Mouse (Mus musculus): Measurements from ENCODE around the gene Hap1.
"Not testable (repeated sequence)": the region's sequence is repeated elsewhere in the genome, so short reads cannot be mapped to it uniquely, and the experiment has no call there.

Hap1 gene

GRCm38 (mm10) chr11:100355151-100355951 is 577 bp downstream of the Hap1 start:
- no peak for DNase-seq (ENCODE audit: low read depth, low spot score)

- DNase-seq (ENCODE audit: low read depth, low spot score): no peak
These were observed 3.7 kb downstream of the Hap1 start for GRCm38 (mm10) chr11:100352076-100352857.

GRCm38 (mm10) chr11:100344269-100344668 is 11.7 kb downstream of the Hap1 start:
- DNase-seq (ENCODE audit: low read depth, low spot score): no peak

GRCm38 (mm10) chr11:100335731-100336130 is 20.2 kb downstream of the Hap1 start:
- no peak for DNase-seq (ENCODE audit: low read depth, low spot score)

GRCm38 (mm10) chr11:100333944-100334457 is 21.9 kb downstream of the Hap1 start, which contains the start of gene Gast:
TSS of gene Gast (plus strand) at chr11:100334407.
- no peak for DNase-seq (ENCODE audit: low read depth, low spot score)

- DNase-seq (ENCODE audit: low read depth, low spot score): no peak
These were observed 23.0 kb downstream of the Hap1 start for GRCm38 (mm10) chr11:100332766-100333515.

GRCm38 (mm10) chr11:100330816-100331375 is 25.0 kb downstream of the Hap1 start:
- not testable (repeated sequence) for DNase-seq (ENCODE audit: low read depth, low spot score)

GRCm38 (mm10) chr11:100330235-100330634 is 25.7 kb downstream of the Hap1 start:
- DNase-seq (ENCODE audit: low read depth, low spot score): no peak

GRCm38 (mm10) chr11:100327761-100328160 is 28.2 kb downstream of the Hap1 start:
- DNase-seq (ENCODE audit: low read depth, low spot score): no peak

- no peak for DNase-seq (ENCODE audit: low read depth, low spot score)
These were observed 28.6 kb downstream of the Hap1 start for GRCm38 (mm10) chr11:100327316-100327715.

- no peak for DNase-seq (ENCODE audit: low read depth, low spot score)
These were observed 30.8 kb downstream of the Hap1 start for GRCm38 (mm10) chr11:100325062-100325629.

GRCm38 (mm10) chr11:100323578-100323977 is 32.4 kb downstream of the Hap1 start:
- peak; percentile 47 for DNase-seq (ENCODE audit: low read depth, low spot score)

- DNase-seq (ENCODE audit: low read depth, low spot score): no peak
These were observed 33.2 kb downstream of the Hap1 start for GRCm38 (mm10) chr11:100322591-100323258.

GRCm38 (mm10) chr11:100321479-100322305 is 34.2 kb downstream of the Hap1 start:
- not testable (repeated sequence) for DNase-seq (ENCODE audit: low read depth, low spot score)

GRCm38 (mm10) chr11:100320701-100321410 is 35.1 kb downstream of the Hap1 start:
- not testable (repeated sequence) for DNase-seq (ENCODE audit: low read depth, low spot score)

- DNase-seq (ENCODE audit: low read depth, low spot score): peak; percentile 88
These were observed 35.7 kb downstream of the Hap1 start for GRCm38 (mm10) chr11:100320172-100320630.

GRCm38 (mm10) chr11:100319492-100320171 is 36.3 kb downstream of the Hap1 start, which contains the start of gene Eif1:
TSS of gene Eif1 (plus strand) at chr11:100319885.
- peak; percentile 100 for DNase-seq (ENCODE audit: low read depth, low spot score)

Measured in retina, adult 2 months (tissue).